Mouse (Mus musculus) forebrain, embryonic 16.5 days (tissue): Measurements from ENCODE around the gene Ppp1cb. TPM values are rescaled to one million over a fixed set of nuclear protein-coding genes. Genes with fewer than 3 reads are reported as not detected.
"Not testable (repeated sequence)": the region's sequence is repeated elsewhere in the genome, so short reads cannot be mapped to it uniquely, and the experiment has no call there.

Source experiments
- ATAC-seq: fragments of 200-750 bp; cut with Nextera tagmentation; 2 replicates; pipeline ENCODE4 v1.8.0; 2017; ENCODE audit warnings: mild to moderate bottlenecking, moderate library complexity
- H3K27ac ChIP-seq: fragments of 300-500 bp; sonication (generic); 2 replicates; pipeline ENCODE4 v1.5.1; 2014; ENCODE audit warnings: low read length, control low read depth
- H3K27me3 ChIP-seq: fragments of 300-500 bp; sonication (generic); replicated peaks from 2 replicates; pipeline ENCODE4 v1.6.1; 2014; ENCODE audit warnings: low read length; ENCODE audit not compliant: control insufficient read depth, insufficient read depth
- H3K36me3 ChIP-seq: fragments of 300-500 bp; sonication (generic); 2 replicates; pipeline ENCODE4 v1.6.1; 2014; ENCODE audit not compliant: control insufficient read depth, insufficient read depth
- H3K4me1 ChIP-seq: fragments of 300-500 bp; sonication (generic); replicated peaks from 2 replicates; pipeline ENCODE4 v1.6.1; 2014; ENCODE audit warnings: low read length; ENCODE audit not compliant: control insufficient read depth, insufficient read depth
- H3K4me2 ChIP-seq: fragments of 300-500 bp; sonication (generic); 2 replicates; pipeline ENCODE4 v1.6.1; 2014; ENCODE audit warnings: mild to moderate bottlenecking, low read length, control low read depth
- H3K4me3 ChIP-seq: fragments of 300-500 bp; sonication (generic); replicated peaks from 2 replicates; pipeline ENCODE4 v1.5.1; 2014; ENCODE audit warnings: mild to moderate bottlenecking, low read length, control low read depth
- H3K9ac ChIP-seq: fragments of 300-500 bp; sonication (generic); replicated peaks from 2 replicates; pipeline ENCODE4 v1.6.1; 2014; ENCODE audit warnings: low read depth, low read length, control low read depth
- H3K9me3 ChIP-seq: fragments of 300-500 bp; sonication (generic); 2 replicates; pipeline ENCODE4 v1.6.1; 2016; ENCODE audit warnings: low read length; ENCODE audit not compliant: control insufficient read depth
- WGBS: fragments of 180-500 bp; shearing (Covaris S2); extraction: QIAGEN DNeasy Blood & Tissue Kit; methylation state at CpG from one replicate; pipeline ENCODE4 v1.1.7; 2014; 5-methylcytosine and 5-hydroxymethylcytosine counted together
- polyA plus RNA-seq: library from polyadenylated mRNA; unstranded; fragments of >200 nt; fragmentation: Nextera tagmentation; extraction: Ambion mirVana; gene quantifications from 2 replicates; pipeline ENCODE4 v1.2.1, GENCODE M21; 2015

Gene Ppp1cb
- polyA plus RNA-seq, 1 experiment from 2014 or later, result 216 TPM

GRCm38 (mm10) chr5:32422081-32422589, 36.5 kb upstream of the Ppp1cb start:
- no peak overlapping the region for H3K4me2 ChIP-seq
- no peak overlapping the region for H3K27ac ChIP-seq
- 42% methylated on average over 15 of the region's 15 CpGs for WGBS
- no peaks in the 10 kb centered on the region for H3K27me3 ChIP-seq
- H3K4me3 ChIP-seq, result no peak overlapping the region
- H3K9me3 ChIP-seq, result no peaks in the 10 kb centered on the region
- no peaks in the 10 kb centered on the region for H3K36me3 ChIP-seq
- H3K4me1 ChIP-seq, result no peaks in the 10 kb centered on the region
- no peak overlapping the region for H3K9ac ChIP-seq
- no peak for ATAC-seq

- Histone ChIP-seq H3K9ac (no peak overlapping the region), H3K4me2 (no peak overlapping the region), H3K4me1 (no peaks in the 10 kb centered on the region), H3K27me3 (no peaks in the 10 kb centered on the region), H3K36me3 (no peaks in the 10 kb centered on the region), H3K27ac (no peak overlapping the region), H3K4me3 (no peak overlapping the region), H3K9me3 (no peaks in the 10 kb centered on the region)
- WGBS, result 66% methylated on average over 11 of the region's 11 CpGs
- no peak for ATAC-seq
These were observed 35.1 kb upstream of the Ppp1cb start for GRCm38 (mm10) chr5:32423339-32424046.

GRCm38 (mm10) chr5:32424464-32424863, 34.2 kb upstream of the Ppp1cb start:
- no peaks in the 10 kb centered on the region for H3K27me3 ChIP-seq
- 92% methylated on average over 8 of the region's 8 CpGs for WGBS
- no peaks in the 10 kb centered on the region for H3K9me3 ChIP-seq
- no peaks in the 10 kb centered on the region for H3K36me3 ChIP-seq
- no peak overlapping the region for H3K9ac ChIP-seq
- no peak overlapping the region for H3K4me2 ChIP-seq
- H3K4me3 ChIP-seq, result no peak overlapping the region
- no peaks in the 10 kb centered on the region for H3K4me1 ChIP-seq
- no peak overlapping the region for H3K27ac ChIP-seq
- ATAC-seq, result no peak

- Histone ChIP-seq H3K9me3 (no peaks in the 10 kb centered on the region), H3K9ac (no peak overlapping the region), H3K4me1 (no peaks in the 10 kb centered on the region), H3K27me3 (no peaks in the 10 kb centered on the region), H3K4me2 (no peak overlapping the region), H3K36me3 (no peaks in the 10 kb centered on the region), H3K4me3 (no peak overlapping the region), H3K27ac (no peak overlapping the region)
- 57% methylated on average over 14 of the region's 14 CpGs for WGBS
- no peak for ATAC-seq
These were observed 33.0 kb upstream of the Ppp1cb start for GRCm38 (mm10) chr5:32425485-32426171.

GRCm38 (mm10) chr5:32430399-32430798, 28.2 kb upstream of the Ppp1cb start:
- Histone ChIP-seq H3K9ac (no peak overlapping the region), H3K9me3 (no peaks in the 10 kb centered on the region), H3K36me3 (no peaks in the 10 kb centered on the region), H3K4me1 (no peaks in the 10 kb centered on the region), H3K27me3 (no peaks in the 10 kb centered on the region), H3K27ac (no peak overlapping the region), H3K4me2 (no peak overlapping the region), H3K4me3 (no peak overlapping the region)
- ATAC-seq, result no peak
- WGBS, result 90% methylated on average over 1 of the region's 1 CpGs

GRCm38 (mm10) chr5:32434346-32434745, 24.3 kb upstream of the Ppp1cb start:
- not testable (repeated sequence) for H3K27me3 ChIP-seq, H3K4me3 ChIP-seq, H3K4me1 ChIP-seq, H3K9me3 ChIP-seq, H3K9ac ChIP-seq, H3K27ac ChIP-seq, H3K4me2 ChIP-seq, H3K36me3 ChIP-seq, ATAC-seq
- WGBS, result 90% methylated on average over 3 of the region's 3 CpGs

GRCm38 (mm10) chr5:32435612-32436011, 23.0 kb upstream of the Ppp1cb start:
- Histone ChIP-seq H3K36me3 (no peaks in the 10 kb centered on the region), H3K9me3 (no peaks in the 10 kb centered on the region), H3K9ac (no peak overlapping the region), H3K4me1 (no peaks in the 10 kb centered on the region), H3K27ac (no peak overlapping the region), H3K27me3 (no peaks in the 10 kb centered on the region), H3K4me2 (no peak overlapping the region), H3K4me3 (no peak overlapping the region)
- WGBS, result 94% methylated on average over 3 of the region's 3 CpGs
- no peak for ATAC-seq

GRCm38 (mm10) chr5:32437901-32438563, 20.6 kb upstream of the Ppp1cb start:
- H3K36me3 ChIP-seq, result no peaks in the 10 kb centered on the region
- no peaks in the 10 kb centered on the region for H3K27me3 ChIP-seq
- H3K27ac ChIP-seq, result no peak overlapping the region
- WGBS, result 26% methylated on average over 5 of the region's 5 CpGs
- H3K4me1 ChIP-seq, result 0 out of 2 replicates have a peak, but pooled peaks cover 2% of the 10 kb centered on the region
- H3K9me3 ChIP-seq, result no peaks in the 10 kb centered on the region
- no peak overlapping the region for H3K4me3 ChIP-seq
- ATAC-seq, result no peak
- H3K9ac ChIP-seq, result no peak overlapping the region
- no peak overlapping the region for H3K4me2 ChIP-seq

- ATAC-seq, result no peak
- no peaks in the 10 kb centered on the region for H3K9me3 ChIP-seq
- H3K36me3 ChIP-seq, result no peaks in the 10 kb centered on the region
- no peaks in the 10 kb centered on the region for H3K27me3 ChIP-seq
- 37% methylated on average over 2 of the region's 2 CpGs for WGBS
- no peak overlapping the region for H3K4me3 ChIP-seq
- no peak overlapping the region for H3K4me2 ChIP-seq
- 0 out of 2 replicates have a peak, but pooled peaks cover 2% of the 10 kb centered on the region for H3K4me1 ChIP-seq
- no peak overlapping the region for H3K27ac ChIP-seq
- H3K9ac ChIP-seq, result no peak overlapping the region
These were observed 20.1 kb upstream of the Ppp1cb start for GRCm38 (mm10) chr5:32438564-32438922.
